Mouse (Mus musculus) lung, embryonic 14.5 days (tissue): ENCODE measurements around the gene Cd248. TPM values are rescaled to one million over a fixed set of nuclear protein-coding genes. Genes with fewer than 3 reads are reported as not detected.

Experiments
- ATAC-seq: fragments of 200-750 bp; cut with Nextera tagmentation; 2 replicates; pipeline ENCODE4 v1.8.0; 2017; ENCODE audit warnings: mild to moderate bottlenecking, moderate TSS enrichment, moderate library complexity; ENCODE audit not compliant: insufficient read depth
- DNase-seq: peaks from one replicate; pipeline ENCODE4 v3.0.0-alpha.2; 2015
- H3K27ac ChIP-seq: fragments of 300-500 bp; sonication (generic); 2 replicates; pipeline ENCODE4 v1.5.1; 2014; ENCODE audit warnings: low read depth, mild to moderate bottlenecking, moderate library complexity
- H3K27me3 ChIP-seq: fragments of 300-500 bp; sonication (generic); 2 replicates; pipeline ENCODE4 v1.6.1; 2014; ENCODE audit warnings: low read length, control low read depth; ENCODE audit not compliant: insufficient read depth
- H3K36me3 ChIP-seq: fragments of 300-500 bp; sonication (generic); 2 replicates; pipeline ENCODE4 v1.6.1; 2014; ENCODE audit warnings: control low read depth; ENCODE audit not compliant: insufficient read depth
- H3K4me1 ChIP-seq: fragments of 300-500 bp; sonication (generic); 2 replicates; pipeline ENCODE4 v1.6.1; 2014; ENCODE audit warnings: antibody characterized with exemption, control low read depth; ENCODE audit not compliant: insufficient read depth
- H3K4me2 ChIP-seq: fragments of 300-500 bp; sonication (generic); 2 replicates; pipeline ENCODE4 v1.6.1; 2014; ENCODE audit warnings: mild to moderate bottlenecking
- H3K4me3 ChIP-seq: fragments of 300-500 bp; sonication (generic); 2 replicates; pipeline ENCODE4 v1.5.1; 2014; ENCODE audit warnings: low read depth, low read length
- H3K9ac ChIP-seq: fragments of 300-500 bp; sonication (generic); 2 replicates; pipeline ENCODE4 v1.6.1; 2014
- H3K9me3 ChIP-seq: fragments of 300-500 bp; sonication (generic); 2 replicates; pipeline ENCODE4 v1.6.1; 2016; ENCODE audit warnings: low read depth, low read length, control low read depth
- CTCF ChIP-seq: IDR thresholded peaks from 2 replicates; pipeline ENCODE4 v1.5.1; 2016; ENCODE audit warnings: antibody characterized with exemption, low read depth
- WGBS: fragments of 180-500 bp; shearing (Covaris S2); extraction: QIAGEN DNeasy Blood & Tissue Kit; methylation state at CpG from one replicate; pipeline ENCODE4 v1.1.7; 2014; 5-methylcytosine and 5-hydroxymethylcytosine counted together
- polyA plus RNA-seq: library from polyadenylated mRNA; unstranded; fragments of >200 nt; fragmentation: Nextera tagmentation; extraction: Ambion mirVana; gene quantifications from 2 replicates; pipeline ENCODE4 v1.2.1, GENCODE M21; 2014

The Cd248 gene
- polyA plus RNA-seq, 1 experiment from 2014 or later = 110 TPM

DNA sequence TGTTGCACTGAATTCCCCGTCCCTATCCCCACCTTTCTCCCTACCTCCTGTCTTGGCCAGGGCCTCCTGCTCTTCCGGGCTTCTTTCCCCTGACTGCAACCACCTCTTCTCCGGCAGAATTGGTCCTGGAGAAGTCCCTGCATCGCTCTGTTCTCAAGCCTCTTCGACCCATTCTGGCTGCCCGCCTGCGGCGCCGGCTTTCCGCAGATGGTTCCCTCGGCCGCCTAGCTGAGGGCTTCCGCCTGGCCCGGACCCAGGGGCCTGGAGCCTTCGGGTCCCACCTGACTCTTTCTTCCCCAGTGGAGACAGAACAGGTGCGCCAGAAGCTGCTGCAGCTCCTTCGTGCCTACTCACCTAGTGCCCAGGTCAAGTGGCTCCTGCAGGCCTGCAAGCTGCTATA, 15.0 kb upstream of the Cd248 start:
- Histone ChIP-seq H3K9ac (no peak overlapping the region), H3K27me3 (peaks cover 19% of the 10 kb centered on the region), H3K4me2 (no peak overlapping the region), H3K36me3 (peaks cover 17% of the 10 kb centered on the region), H3K9me3 (no peaks in the 10 kb centered on the region), H3K27ac (no peak overlapping the region), H3K4me1 (peaks cover 8% of the 10 kb centered on the region; the same call in 1 of the 2 replicates), H3K4me3 (0 out of 2 replicates have a peak overlapping the region, but pooled peaks have one; percentile 4)
- ATAC-seq (no peak), DNase-seq (no peak)
- no peak for TF ChIP-seq CTCF
- WGBS = 55% methylated on average over 17 of the region's 17 CpGs

GRCm38 (mm10) chr19:5053909-5054308, 14.0 kb upstream of the Cd248 start:
- TF ChIP-seq CTCF = peak; percentile 87
- H3K9ac ChIP-seq = no peak overlapping the region
- peaks cover 8% of the 10 kb centered on the region; the same call in 1 of the 2 replicates for H3K36me3 ChIP-seq
- peaks cover 17% of the 10 kb centered on the region for H3K4me1 ChIP-seq
- 13% methylated on average over 9 of the region's 9 CpGs for WGBS
- H3K4me3 ChIP-seq = no peak overlapping the region
- no peak overlapping the region for H3K4me2 ChIP-seq
- H3K9me3 ChIP-seq = no peaks in the 10 kb centered on the region
- H3K27ac ChIP-seq = no peak overlapping the region
- H3K27me3 ChIP-seq = peaks cover 19% of the 10 kb centered on the region
- ATAC-seq (no peak), DNase-seq (peak; percentile 65)

- ATAC-seq = peak; percentile 4; the same call in 1 of the 2 replicates
- no peaks in the 10 kb centered on the region for H3K9me3 ChIP-seq
- H3K4me1 ChIP-seq = peaks cover 37% of the 10 kb centered on the region
- 8% methylated on average over 6 of the region's 6 CpGs for WGBS
- H3K36me3 ChIP-seq = 0 out of 2 replicates have a peak, but pooled peaks cover 3% of the 10 kb centered on the region
- TF ChIP-seq CTCF = peak; percentile 85
- no peak overlapping the region for H3K9ac ChIP-seq
- peaks cover 18% of the 10 kb centered on the region for H3K27me3 ChIP-seq
- H3K4me2 ChIP-seq = 0 out of 2 replicates have a peak overlapping the region, but pooled peaks have one; percentile 16
- DNase-seq = peak; percentile 90
- no peak overlapping the region for H3K27ac ChIP-seq
- no peak overlapping the region for H3K4me3 ChIP-seq
Measured at GRCm38 (mm10) chr19:5056251-5056650, 11.6 kb upstream of the Cd248 start.

GRCm38 (mm10) chr19:5057876-5058775, 9.8 kb upstream of the Cd248 start:
- H3K4me2 ChIP-seq = peak overlapping the region; percentile 4; the same call in 1 of the 2 replicates
- no peaks in the 10 kb centered on the region for H3K9me3 ChIP-seq
- no peaks in the 10 kb centered on the region for H3K36me3 ChIP-seq
- WGBS = 16% methylated on average over 16 of the region's 16 CpGs
- peak overlapping the region; percentile 28; the same call in 1 of the 2 replicates for H3K9ac ChIP-seq
- peak overlapping the region; percentile 90; the same call in 1 of the 2 replicates for H3K27ac ChIP-seq
- peaks cover under 1% of the 10 kb centered on the region; the same call in 1 of the 2 replicates for H3K27me3 ChIP-seq
- H3K4me1 ChIP-seq = peaks cover 40% of the 10 kb centered on the region
- DNase-seq (peak; percentile 72), ATAC-seq (no peak)
- H3K4me3 ChIP-seq = no peak overlapping the region
- no peak for TF ChIP-seq CTCF

DNA sequence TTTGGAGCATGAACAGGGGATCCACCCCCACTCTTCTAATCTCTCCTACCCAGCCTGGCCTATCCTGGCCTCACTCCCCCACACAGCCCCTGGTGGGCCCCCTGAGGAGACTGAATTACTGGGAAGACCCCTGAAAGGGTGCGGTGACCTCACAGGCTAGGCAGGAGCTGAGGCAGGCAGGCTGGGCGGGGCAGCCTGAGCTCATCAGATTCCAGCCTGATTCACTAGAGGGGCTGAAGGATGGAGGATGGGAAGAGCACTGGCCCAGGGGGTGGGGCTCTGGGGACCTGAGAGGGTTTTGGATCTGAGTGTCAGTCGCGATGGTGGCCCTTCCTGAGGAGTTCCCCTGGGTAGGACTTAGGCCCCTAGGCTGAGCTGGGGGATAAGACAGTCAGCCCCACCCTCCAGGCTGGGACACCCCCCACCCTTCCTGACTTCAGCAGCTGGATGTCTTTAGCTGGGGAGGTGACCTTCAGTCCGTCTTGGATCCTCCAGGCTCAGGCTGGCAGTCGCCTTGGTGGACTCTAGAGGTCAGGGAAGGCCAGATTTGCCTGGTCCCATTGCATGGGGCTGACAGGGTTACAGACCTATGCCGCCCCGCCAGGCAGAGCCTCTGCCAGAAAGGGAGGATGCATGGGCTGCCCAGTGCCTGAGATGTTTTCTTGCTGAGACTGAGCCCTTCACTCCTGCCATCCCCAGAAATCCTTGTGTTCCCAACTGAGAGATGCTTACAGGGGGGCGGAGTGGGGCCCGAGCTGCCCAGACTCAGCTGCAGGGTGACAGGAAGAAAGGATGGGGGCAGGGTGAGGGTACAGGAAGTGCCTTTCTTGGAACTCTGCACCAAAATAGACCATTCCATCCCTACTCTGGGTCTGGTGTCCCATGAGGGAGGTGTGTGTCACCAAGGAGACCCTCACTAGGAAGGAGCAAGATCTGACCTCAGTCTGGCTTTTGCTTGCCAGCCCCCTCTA, 8.8 kb upstream of the Cd248 start:
- Histone ChIP-seq H3K27me3 (no peaks in the 10 kb centered on the region), H3K36me3 (no peaks in the 10 kb centered on the region), H3K9ac (peak overlapping the region; percentile 28; the same call in 1 of the 2 replicates), H3K9me3 (no peaks in the 10 kb centered on the region), H3K27ac (peak overlapping the region; percentile 90), H3K4me2 (peak overlapping the region; percentile 41), H3K4me3 (no peak overlapping the region), H3K4me1 (peaks cover 40% of the 10 kb centered on the region)
- ATAC-seq = peak; percentile 52
- peak; percentile 69 for DNase-seq
- no peak for TF ChIP-seq CTCF
- 8% methylated on average over 10 of the region's 10 CpGs for WGBS

GRCm38 (mm10) chr19:5060365-5061330, 7.2 kb upstream of the Cd248 start:
- Histone ChIP-seq H3K9ac (no peak overlapping the region), H3K27ac (peak overlapping the region; percentile 90), H3K27me3 (no peaks in the 10 kb centered on the region), H3K36me3 (no peaks in the 10 kb centered on the region), H3K4me2 (peak overlapping the region; percentile 25; the same call in 1 of the 2 replicates), H3K4me1 (peaks cover 49% of the 10 kb centered on the region), H3K4me3 (no peak overlapping the region), H3K9me3 (no peaks in the 10 kb centered on the region)
- TF ChIP-seq CTCF = no peak
- DNase-seq = peak; percentile 84
- 22% methylated on average over 5 of the region's 5 CpGs for WGBS
- ATAC-seq = peak; percentile 48
